Mouse (Mus musculus) megakaryocyte, embryonic 14.5 days (primary cell): ENCODE measurements around the gene Akap13.

Experiments
- FLI1 ChIP-seq: IDR thresholded peaks from 2 replicates; pipeline ENCODE4 v1.6.1; 2012; ENCODE audit warnings: low read length, inconsistent platforms, mixed read lengths
- GATA1 ChIP-seq: IDR thresholded peaks from 3 replicates; pipeline ENCODE4 v1.6.1; 2012; ENCODE audit warnings: mixed read lengths, low read length, inconsistent platforms, borderline replicate concordance

DNA sequence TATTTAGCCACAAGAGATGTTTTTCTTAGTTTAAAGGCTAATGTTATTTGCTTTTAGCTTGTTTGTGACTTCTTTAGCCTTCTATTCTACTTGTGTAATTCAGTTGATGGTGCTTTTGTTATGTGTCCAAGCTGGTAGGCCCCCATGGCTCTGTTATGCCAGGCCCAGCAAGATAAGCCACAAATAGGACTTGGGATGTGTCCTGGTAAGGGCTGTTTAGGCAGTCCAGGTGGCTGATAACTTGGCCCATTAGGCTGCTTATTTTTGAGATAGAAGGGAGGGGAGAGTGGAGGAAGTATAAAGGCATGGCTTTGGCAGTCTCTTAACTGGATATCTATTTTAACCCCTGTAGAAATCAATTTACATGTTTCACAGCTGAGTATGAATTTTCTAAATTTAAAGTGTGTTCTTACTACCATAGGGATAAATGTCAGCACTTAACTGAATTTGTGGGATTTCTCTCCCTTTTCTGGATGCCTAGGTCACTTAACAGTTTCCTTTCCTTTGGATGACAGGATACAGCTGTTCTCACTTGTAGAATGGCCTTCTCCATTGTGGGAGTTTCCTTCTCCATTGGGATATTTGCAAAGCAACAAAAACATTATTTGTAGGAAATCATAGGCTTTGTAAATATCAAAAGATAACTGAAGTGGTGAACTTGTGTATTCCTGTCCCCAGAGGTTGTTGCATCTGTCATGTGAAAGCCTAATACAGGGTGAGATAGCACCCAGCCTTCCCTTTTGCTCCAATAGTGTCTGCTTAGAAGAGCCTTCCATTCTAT lies 69.6 kb downstream of the Akap13 start:
- no peak for TF ChIP-seq GATA1
- TF ChIP-seq FLI1 = no peak
